Mouse (Mus musculus) ES-Bruce4 (cell line): ENCODE data around the gene Ints6l. TPM values are rescaled to one million over a fixed set of nuclear protein-coding genes. Genes with fewer than 3 reads are reported as not detected.

ENCODE experiments used
- H3K27ac ChIP-seq: 2 replicates; pipeline ENCODE4 v1.5.1; 2012; ENCODE audit warnings: low read length, inconsistent platforms; ENCODE audit not compliant: insufficient read depth
- H3K27me3 ChIP-seq: 2 replicates; pipeline ENCODE4 v1.6.1; 2012; ENCODE audit warnings: mild to moderate bottlenecking, low read length, inconsistent platforms; ENCODE audit not compliant: control insufficient read depth, poor library complexity, insufficient read depth, severe bottlenecking
- H3K36me3 ChIP-seq: 2 replicates; pipeline ENCODE4 v1.6.1; 2012; ENCODE audit warnings: inconsistent platforms, mild to moderate bottlenecking, low read length, moderate library complexity; ENCODE audit not compliant: control insufficient read depth, poor library complexity, insufficient read depth, severe bottlenecking
- H3K4me1 ChIP-seq: one replicate; pipeline ENCODE4 v1.8.1; 2011; ENCODE audit warnings: low read length; ENCODE audit not compliant: control insufficient read depth, insufficient read depth
- H3K4me3 ChIP-seq: 2 replicates; pipeline ENCODE4 v1.5.1; 2011; ENCODE audit warnings: low read depth, mild to moderate bottlenecking, low read length
- H3K9ac ChIP-seq: 2 replicates; pipeline ENCODE4 v1.6.1; 2012; ENCODE audit warnings: low read depth, mild to moderate bottlenecking, inconsistent platforms; ENCODE audit not compliant: poor library complexity, severe bottlenecking
- H3K9me3 ChIP-seq: replicated peaks from 2 replicates; pipeline ENCODE4 v1.6.1; 2012; ENCODE audit warnings: mild to moderate bottlenecking, low read length, inconsistent platforms; ENCODE audit not compliant: control insufficient read depth, poor library complexity, insufficient read depth, severe bottlenecking
- CTCF ChIP-seq: IDR thresholded peaks from one replicate; pipeline ENCODE4 v1.8.1; 2011; ENCODE audit warnings: low read depth, low read length
- EP300 ChIP-seq: IDR thresholded peaks from 2 replicates; pipeline ENCODE4 v1.6.1; 2011; ENCODE audit warnings: low read depth, low read length; ENCODE audit not compliant: insufficient read depth
- POLR2A ChIP-seq: IDR thresholded peaks from one replicate; pipeline ENCODE4 v1.8.1; 2011; ENCODE audit warnings: low read length; ENCODE audit not compliant: insufficient read depth
- polyA plus RNA-seq: library from polyadenylated mRNA; stranded (reverse); fragments of >200 nt; gene quantifications from 2 replicates; pipeline ENCODE4 v1.2.4, GENCODE M21; 2011; ENCODE audit warnings: low read depth; ENCODE audit not compliant: missing spikeins, insufficient read depth, insufficient read length

Ints6l gene
- polyA plus RNA-seq, 1 experiment, result 11.1 TPM

- no peaks in the 10 kb centered on the region for H3K4me1 ChIP-seq
- no peak overlapping the region for H3K27ac ChIP-seq
- H3K4me3 ChIP-seq, result no peak overlapping the region
- H3K9ac ChIP-seq, result no peak overlapping the region
- no peak for TF ChIP-seq EP300
- no peak for TF ChIP-seq POLR2A
- no peak for TF ChIP-seq CTCF
- no peaks in the 10 kb centered on the region for H3K36me3 ChIP-seq
- no peaks in the 10 kb centered on the region for H3K9me3 ChIP-seq
- H3K27me3 ChIP-seq, result no peaks in the 10 kb centered on the region
Observed at GRCm38 (mm10) chrX:56435758-56436283, 18.8 kb upstream of the Ints6l start.

- H3K27ac ChIP-seq, result no peak overlapping the region
- H3K9me3 ChIP-seq, result no peaks in the 10 kb centered on the region
- no peaks in the 10 kb centered on the region for H3K27me3 ChIP-seq
Observed at GRCm38 (mm10) chrX:56446487-56447428, 7.9 kb upstream of the Ints6l start.

GRCm38 (mm10) chrX:56447524-56448015 lies 7.1 kb upstream of the Ints6l start, which contains the start of gene Gm2174:
Gm2174 (plus strand) TSS chrX:56447965.
- Histone ChIP-seq H3K9ac (no peak within 1 kb of the TSS), H3K4me3 (no peak within 1 kb of the TSS), H3K4me1 (no peaks in the 10 kb centered on the region), H3K27me3 (no peaks in the 10 kb centered on the region), H3K36me3 (no peaks in the 10 kb centered on the region), H3K27ac (no peak within 1 kb of the TSS), H3K9me3 (no peaks in the 10 kb centered on the region)
- no peak for TF ChIP-seq EP300
- TF ChIP-seq CTCF, result no peak
- no peak for TF ChIP-seq POLR2A

More at GRCm38 (mm10) chrX:56446487-56447428, 7.9 kb upstream of the Ints6l start:
- Histone ChIP-seq H3K4me1 (no peaks in the 10 kb centered on the region), H3K9ac (no peak overlapping the region), H3K4me3 (no peak overlapping the region), H3K36me3 (no peaks in the 10 kb centered on the region)
- no peak for TF ChIP-seq CTCF
- TF ChIP-seq EP300, result no peak
- no peak for TF ChIP-seq POLR2A

- no peaks in the 10 kb centered on the region for H3K36me3 ChIP-seq
- no peaks in the 10 kb centered on the region for H3K27me3 ChIP-seq
- peak overlapping the region; percentile 85 for H3K9ac ChIP-seq
- peak overlapping the region; percentile 91 for H3K4me3 ChIP-seq
- H3K4me1 ChIP-seq, result no peaks in the 10 kb centered on the region
- H3K27ac ChIP-seq, result peak overlapping the region; percentile 8; the same call in 1 of the 2 replicates
- TF ChIP-seq EP300 (no peak), POLR2A (peak; percentile 31)
- H3K9me3 ChIP-seq, result no peaks in the 10 kb centered on the region
Observed at GRCm38 (mm10) chrX:56455372-56456246, 952 bp downstream of the Ints6l start.

GRCm38 (mm10) chrX:56456379-56456778 lies 1.7 kb downstream of the Ints6l start:
- Histone ChIP-seq H3K4me3 (peak overlapping the region; percentile 58; the same call in 1 of the 2 replicates), H3K27ac (peak overlapping the region; percentile 36; the same call in 1 of the 2 replicates), H3K9ac (peak overlapping the region; percentile 9; the same call in 1 of the 2 replicates), H3K36me3 (no peaks in the 10 kb centered on the region), H3K9me3 (no peaks in the 10 kb centered on the region), H3K4me1 (no peaks in the 10 kb centered on the region), H3K27me3 (no peaks in the 10 kb centered on the region)
- no peak for TF ChIP-seq CTCF
- no peak for TF ChIP-seq EP300
- TF ChIP-seq POLR2A, result no peak
